Mouse (Mus musculus) embryonic facial prominence, embryonic 11.5 days (tissue): ENCODE results near the gene Ephb6. TPM values are rescaled to one million over a fixed set of nuclear protein-coding genes. Genes with fewer than 3 reads are reported as not detected.

Experiments
- polyA plus RNA-seq: library from polyadenylated mRNA; unstranded; fragments of >200 nt; fragmentation: Nextera tagmentation; extraction: Ambion mirVana; gene quantifications from 2 replicates; pipeline ENCODE4 v1.2.1, GENCODE M21; 2014

Ephb6 gene
- polyA plus RNA-seq, 1 experiment from 2014 or later: 11.7 TPM

Other genes with a start within 250 kb of the Ephb6 start
- 0.41 and 0.43 TPM in 2 replicates for gene Prss3, start 227.8 kb upstream of the Ephb6 start, polyA plus RNA-seq
- not detected in 2 replicates for gene Gm5771, start 213.1 kb upstream of the Ephb6 start, polyA plus RNA-seq
- gene Gm10334, start 159.3 kb upstream of the Ephb6 start, polyA plus RNA-seq: 0.26 TPM in 1 of 2 replicates, not detected in the other
- not detected in 2 replicates for gene Prss1, start 146.6 kb upstream of the Ephb6 start, polyA plus RNA-seq
- gene Prss2, start 83.7 kb upstream of the Ephb6 start, polyA plus RNA-seq: not detected in 2 replicates
- 0.26 and 0.56 TPM in 2 replicates for gene Trpv6, start 30.9 kb downstream of the Ephb6 start, polyA plus RNA-seq
- gene Trpv5, start 75.3 kb downstream of the Ephb6 start, polyA plus RNA-seq: not detected in 2 replicates
- not detected in 2 replicates for gene Llcfc1, start 78.9 kb downstream of the Ephb6 start, polyA plus RNA-seq
- gene Kel, start 98.9 kb downstream of the Ephb6 start, polyA plus RNA-seq: 10.1 and 10.2 TPM in 2 replicates
- gene Olfr459, start 169.7 kb downstream of the Ephb6 start, polyA plus RNA-seq: not detected in 2 replicates
- gene Pip, start 242.1 kb downstream of the Ephb6 start, polyA plus RNA-seq: not detected in 2 replicates
- gene Sval2, start 247.5 kb downstream of the Ephb6 start, polyA plus RNA-seq: not detected in 2 replicates